ENCODE assay signal across 12 mouse cellular contexts in the genomic region with DNA sequence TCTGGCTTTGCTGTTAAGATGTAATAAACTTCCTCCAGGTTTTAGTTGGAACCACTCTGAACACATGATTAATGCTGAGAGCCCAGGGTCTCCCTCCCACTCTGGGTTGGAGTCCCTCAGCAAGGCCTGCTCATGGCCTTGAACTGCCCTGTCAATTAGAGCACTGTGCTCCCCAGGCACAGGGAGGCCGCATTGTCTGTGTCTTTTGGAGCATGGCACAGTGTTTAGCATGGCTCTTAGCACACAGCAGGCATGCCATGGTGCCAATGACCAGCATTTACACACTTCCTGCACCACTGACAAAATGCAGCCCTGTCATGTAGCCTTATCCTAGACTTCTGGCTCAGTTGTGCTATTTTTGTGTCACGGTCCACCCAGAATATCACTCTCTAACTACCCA.
DNase-seq lines count a peak whose midpoint lies in the region; ATAC-seq and TF ChIP-seq lines count a peak whose summit lies in the region.
"Had no signal": no experiment of that assay in that cellular context is flagged by ENCODE, and none has a peak within 500 bp of the region (broad histone marks: within the 10 kb centered on the region; RNA-seq: fewer than 3 reads in every experiment).

No protein-coding gene starts in this region.

- WGBS in forebrain, embryonic 16.5 days: 26% methylated on average over 2 of the region's 2 CpGs
- WGBS in midbrain, embryonic 14.5 days: 29% methylated on average over 2 of the region's 2 CpGs
- 90% methylated on average over 2 of the region's 2 CpGs for WGBS in lung, adult 2 months

- no peak overlapping the region for H3K4me3 ChIP-seq in forebrain, embryonic 16.5 days (replicated peaks; ENCODE audit: low read length)
- H3K4me3 ChIP-seq in midbrain, embryonic 14.5 days (replicated peaks; ENCODE audit: low read depth, low read length): no peak overlapping the region
- H3K4me3 ChIP-seq in lung, adult 2 months (replicated peaks; ENCODE audit: extremely low read depth, low read depth, low read length): no peak overlapping the region

- peaks cover 8% of the 10 kb centered on the region; the same call in 1 of the 2 replicates for H3K4me1 ChIP-seq in forebrain, embryonic 16.5 days (replicated peaks; ENCODE audit: control insufficient read depth, insufficient read depth, low read length)
- peaks cover 20% of the 10 kb centered on the region for H3K4me1 ChIP-seq in midbrain, embryonic 14.5 days (ENCODE audit: control insufficient read depth, insufficient read depth, low read length)
- peaks cover 6% of the 10 kb centered on the region; the same call in 1 of the 2 replicates for H3K4me1 ChIP-seq in lung, adult 2 months (ENCODE audit: control insufficient read depth, insufficient read depth, low read length)

- H3K27ac ChIP-seq in forebrain, embryonic 16.5 days (ENCODE audit: low read length): no peak overlapping the region
- H3K27ac ChIP-seq in midbrain, embryonic 14.5 days (replicated peaks; ENCODE audit: low read depth, low read length): no peak overlapping the region

- no peak for TF ChIP-seq POLR2A in lung, adult 2 months (IDR thresholded peaks at IDR 0.05; ENCODE audit: borderline replicate concordance, extremely low read depth, low read depth, low read length)

- no peak overlapping the region for H3K4me2 ChIP-seq in forebrain, embryonic 16.5 days (ENCODE audit: low read length)
- no peak overlapping the region for H3K4me2 ChIP-seq in midbrain, embryonic 14.5 days (ENCODE audit: low read length)

- H3K36me3 ChIP-seq in forebrain, embryonic 16.5 days (ENCODE audit: control insufficient read depth, insufficient read depth): no peaks in the 10 kb centered on the region
- no peaks in the 10 kb centered on the region for H3K36me3 ChIP-seq in midbrain, embryonic 14.5 days (ENCODE audit: control insufficient read depth, insufficient read depth, low read length)

- H3K27me3 ChIP-seq in forebrain, embryonic 16.5 days (replicated peaks; ENCODE audit: control insufficient read depth, insufficient read depth, low read length): no peaks in the 10 kb centered on the region
- H3K27me3 ChIP-seq in midbrain, embryonic 14.5 days (ENCODE audit: control insufficient read depth, insufficient read depth, low read length): no peaks in the 10 kb centered on the region
- H3K27me3 ChIP-seq: Patski had no signal

- DNase-seq in embryo, embryonic 10 days (ENCODE audit: low spot score): peak; percentile 44
- DNase-seq in embryo, embryonic 9.5 days (ENCODE audit: extremely low spot score): no peak
- peak; percentile 51 for DNase-seq in adrenal gland, postnatal 14 days
- DNase-seq in midbrain, embryonic 14.5 days: peak; percentile 53
- DNase-seq in lung, adult 2 months: no peak
- DNase-seq in testis, postnatal 10 days (ENCODE audit: low spot score): no peak
- DNase-seq in lung, postnatal 36 days: no peak
- DNase-seq: heart, postnatal 14 days; kidney, postnatal 25 days had no signal

- no peaks in the 10 kb centered on the region for H3K9me3 ChIP-seq in forebrain, embryonic 16.5 days (ENCODE audit: control insufficient read depth, low read length)
- H3K9me3 ChIP-seq in midbrain, embryonic 14.5 days (ENCODE audit: control insufficient read depth, low read length): no peaks in the 10 kb centered on the region

- no peak for TF ChIP-seq CTCF in lung, adult 2 months (IDR thresholded peaks at IDR 0.05; ENCODE audit: insufficient read depth, low read length)

- peak; percentile 99 for ATAC-seq in forebrain, embryonic 16.5 days
- peak; percentile 55; the same call in 1 of the 2 replicates for ATAC-seq in midbrain, embryonic 14.5 days (ENCODE audit: low FRiP score, low TSS enrichment)
- ATAC-seq: lung, postnatal 0 days; Patski had no signal

- no peak overlapping the region for H3K9ac ChIP-seq in forebrain, embryonic 16.5 days (replicated peaks; ENCODE audit: low read depth, low read length)
- H3K9ac ChIP-seq in midbrain, embryonic 14.5 days (replicated peaks; ENCODE audit: low read length): no peak overlapping the region

Comparison
In these comparisons a context has a peak if more than half of its experiments do, and no peak if none do; other contexts are left out.
1. DNase-seq: peak in embryo, embryonic 10 days (single experiment), adrenal gland, postnatal 14 days (single experiment) and midbrain, embryonic 14.5 days (single experiment); none in embryo, embryonic 9.5 days (single experiment), lung, adult 2 months (single experiment), testis, postnatal 10 days (single experiment) and lung, postnatal 36 days (single experiment).